Mouse (Mus musculus) bone marrow, adult 2 months (tissue): Measurements from ENCODE around the gene 1810046K07Rik.

Experiments
- CTCF ChIP-seq: fragments of 200-500 bp; IDR thresholded peaks from 2 replicates; pipeline ENCODE4 v1.5.1; 2011; ENCODE audit warnings: low read length, control low read depth; ENCODE audit not compliant: control insufficient read depth, insufficient read depth
- POLR2A ChIP-seq: fragments of 200-500 bp; IDR thresholded peaks from 2 replicates; pipeline ENCODE4 v1.6.1; 2011; ENCODE audit warnings: low read depth, mild to moderate bottlenecking, control low read depth, low read length, borderline replicate concordance; ENCODE audit not compliant: control insufficient read depth

DNA sequence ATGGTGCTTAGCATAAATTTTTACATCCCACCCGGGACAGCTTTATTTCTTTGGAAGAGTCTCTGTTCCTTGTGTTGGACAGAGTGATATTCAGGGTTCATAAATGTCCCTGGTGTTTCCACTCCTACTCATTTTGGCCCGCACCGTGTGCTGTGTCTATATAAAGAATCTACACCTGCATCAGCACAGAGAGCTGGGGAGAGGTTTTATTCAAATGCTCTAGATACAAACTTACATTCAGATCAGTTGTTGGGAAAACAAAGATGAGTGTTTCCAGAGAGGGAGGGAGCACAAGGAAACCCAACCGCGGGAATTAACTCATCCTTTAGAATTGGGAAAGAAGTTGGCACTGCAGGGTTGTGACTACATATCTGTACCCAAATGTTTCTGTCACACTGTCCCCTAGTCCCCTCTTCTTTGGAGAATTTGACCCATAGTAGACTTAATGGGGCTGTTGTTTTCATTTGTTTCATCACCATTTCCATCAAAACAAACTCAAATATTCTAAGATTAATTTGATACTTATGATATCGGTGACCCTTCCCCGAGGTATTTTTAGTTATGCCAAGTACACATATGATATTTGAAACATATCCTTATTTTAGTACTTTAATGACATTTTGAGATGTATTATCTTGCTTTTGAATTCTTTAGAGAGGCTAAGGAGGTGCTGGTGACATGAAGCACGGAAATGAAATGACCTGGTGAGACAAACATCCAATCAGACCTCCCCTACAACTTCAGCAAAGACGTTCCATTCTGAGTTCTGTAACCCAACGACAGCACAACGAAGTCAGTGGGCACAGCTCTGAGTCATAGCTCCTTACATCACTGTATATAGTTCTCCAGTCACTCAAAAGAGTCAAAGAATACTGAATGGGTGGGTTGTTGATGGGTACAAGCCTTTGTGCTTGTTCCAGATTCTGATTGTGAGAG is 1.8 kb downstream of the 1810046K07Rik start:
- TF ChIP-seq POLR2A (no peak), CTCF (no peak)
